Mouse (Mus musculus): ENCODE measurements around the gene Gm17617. TPM values are rescaled to one million over a fixed set of nuclear protein-coding genes. Genes with fewer than 3 reads are reported as not detected.

Gene Gm17617
- total and polyA plus RNA-seq, 3 experiments: not detected

DNA sequence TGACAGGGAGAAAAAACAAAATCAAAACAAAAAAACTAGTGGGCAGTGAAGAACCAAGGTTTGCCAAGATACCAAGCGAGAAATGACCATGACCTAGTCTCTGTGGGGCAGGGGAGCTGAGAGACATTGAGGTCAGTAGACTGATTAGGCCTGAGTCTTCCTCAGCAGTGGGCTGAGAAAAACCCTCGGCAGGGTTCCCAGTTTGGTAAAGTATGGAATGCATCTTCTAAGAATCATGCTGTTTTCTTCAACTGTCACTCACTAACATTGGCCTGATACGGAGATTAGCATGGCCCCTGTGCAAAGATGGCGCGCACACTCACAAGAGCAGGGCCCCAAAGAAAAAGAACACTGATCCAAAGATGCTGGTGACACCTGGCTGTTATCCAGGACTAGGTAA is 20.6 kb upstream of the Gm17617 start:
- DNase-seq (ENCODE audit: low read depth, low spot score): no peak
- no peaks in the 10 kb centered on the region for H3K9me3 ChIP-seq (replicated peaks; ENCODE audit: insufficient read depth, low read length)
- TF ChIP-seq ELF1 (IDR thresholded peaks at IDR 0.05; ENCODE audit: low read depth, low read length) (no peak), MEF2A (IDR thresholded peaks at IDR 0.05; ENCODE audit: extremely low read depth, insufficient replicate concordance, low read depth, low read length, poor library complexity, severe bottlenecking) (no peak), MYC (IDR thresholded peaks at IDR 0.05; ENCODE audit: low read depth, low read length) (no peak), NRF1 (IDR thresholded peaks at IDR 0.05; ENCODE audit: insufficient read depth, low read depth, low read length, poor library complexity, severe bottlenecking) (no peak), TCF12 (IDR thresholded peaks at IDR 0.05; ENCODE audit: low read depth, low read length) (no peak), BHLHE40 (IDR thresholded peaks at IDR 0.05; ENCODE audit: borderline replicate concordance, low read depth, low read length) (no peak), RAD21 (IDR thresholded peaks at IDR 0.05; ENCODE audit: low read depth, low read length) (no peak), ZC3H11A (IDR thresholded peaks at IDR 0.05; ENCODE audit: low read depth, low read length) (no peak), POLR2A (IDR thresholded peaks at IDR 0.05; ENCODE audit: control insufficient read depth in 1 of 2, insufficient read depth in 1 of 2, low read depth in 1 of 2, low read length in 2 of 2, poor library complexity in 1 of 2) (no peak), SMC3 (IDR thresholded peaks at IDR 0.05; ENCODE audit: low read depth, low read length) (no peak), USF2 (IDR thresholded peaks at IDR 0.05; ENCODE audit: borderline replicate concordance in 1 of 2, insufficient read depth in 1 of 2, low read depth in 1 of 2, low read length in 2 of 2) (no peak), GABPA (IDR thresholded peaks at IDR 0.05; ENCODE audit: low read depth, low read length) (no peak), UBTF (IDR thresholded peaks at IDR 0.05; ENCODE audit: borderline replicate concordance, insufficient read depth, low read depth, low read length) (no peak), MAZ (IDR thresholded peaks at IDR 0.05; ENCODE audit: low read depth, low read length) (no peak), ZNF384 (IDR thresholded peaks at IDR 0.05; ENCODE audit: low read depth, low read length) (no peak), E2F4 (IDR thresholded peaks at IDR 0.05; ENCODE audit: borderline replicate concordance, low read depth, low read length) (no peak), POLR2AphosphoS5 (IDR thresholded peaks at IDR 0.05; ENCODE audit: borderline replicate concordance, low read depth, low read length) (no peak), USF1 (IDR thresholded peaks at IDR 0.05; ENCODE audit: low read depth, low read length) (no peak), ZKSCAN1 (IDR thresholded peaks at IDR 0.05; ENCODE audit: low read depth, low read length) (no peak), MYB (IDR thresholded peaks at IDR 0.05; ENCODE audit: low read depth, low read length) (no peak)
- H3K4me3 ChIP-seq (ENCODE audit: control insufficient read depth in 1 of 2, insufficient read depth in 1 of 2, low read depth in 2 of 2, low read length in 2 of 2): no peak overlapping the region
- no peaks in the 10 kb centered on the region for H3K79me2 ChIP-seq (ENCODE audit: control insufficient read depth, insufficient read depth, low read length, poor library complexity)
- no peaks in the 10 kb centered on the region; a peak in 1 of 4 replicates for H3K27me3 ChIP-seq (ENCODE audit: control insufficient read depth in 1 of 2, insufficient read depth in 2 of 2, low read length in 2 of 2)
- no peak overlapping the region for H3K27ac ChIP-seq (ENCODE audit: control insufficient read depth, low read depth, low read length)
- H3K9ac ChIP-seq (ENCODE audit: control insufficient read depth, low read depth, low read length, poor library complexity, severe bottlenecking): no peak overlapping the region
- H3K4me1 ChIP-seq (ENCODE audit: control insufficient read depth in 1 of 2, insufficient read depth in 2 of 2, low read length in 2 of 2): no peaks in the 10 kb centered on the region
- H3K36me3 ChIP-seq (ENCODE audit: control insufficient read depth in 1 of 2, insufficient read depth in 2 of 2, low read length in 2 of 2): no peaks in the 10 kb centered on the region
